Mouse (Mus musculus): ENCODE measurements around the gene Six3. TPM values are rescaled to one million over a fixed set of nuclear protein-coding genes. Genes with fewer than 3 reads are reported as not detected.

The Six3 gene
- total RNA-seq, 1 experiment from 2014 or later = not detected

- ATAC-seq (replicated peaks; ENCODE audit: insufficient number of reproducible peaks, low FRiP score, low TSS enrichment, poor library complexity, severe bottlenecking) = no peak
Measured at GRCm38 (mm10) chr17:85610393-85611115, 2.9 kb upstream of the Six3 start.

GRCm38 (mm10) chr17:85611521-85612515, 1.6 kb upstream of the Six3 start:
- ATAC-seq (replicated peaks; ENCODE audit: insufficient number of reproducible peaks, low FRiP score, low TSS enrichment, poor library complexity, severe bottlenecking) = no peak

GRCm38 (mm10) chr17:85612526-85613265, 712 bp upstream of the Six3 start:
- ATAC-seq (replicated peaks; ENCODE audit: insufficient number of reproducible peaks, low FRiP score, low TSS enrichment, poor library complexity, severe bottlenecking) = no peak

- ATAC-seq (replicated peaks; ENCODE audit: insufficient number of reproducible peaks, low FRiP score, low TSS enrichment, poor library complexity, severe bottlenecking) = no peak
Measured at GRCm38 (mm10) chr17:85614011-85614721, 758 bp downstream of the Six3 start.

- ATAC-seq (replicated peaks; ENCODE audit: insufficient number of reproducible peaks, low FRiP score, low TSS enrichment, poor library complexity, severe bottlenecking) = no peak
Measured at GRCm38 (mm10) chr17:85614722-85615331, 1.4 kb downstream of the Six3 start.

GRCm38 (mm10) chr17:85615586-85615985, 2.2 kb downstream of the Six3 start:
- no peak for ATAC-seq (replicated peaks; ENCODE audit: insufficient number of reproducible peaks, low FRiP score, low TSS enrichment, poor library complexity, severe bottlenecking)

GRCm38 (mm10) chr17:85616526-85617500, 3.4 kb downstream of the Six3 start:
- no peak for ATAC-seq (replicated peaks; ENCODE audit: insufficient number of reproducible peaks, low FRiP score, low TSS enrichment, poor library complexity, severe bottlenecking)

GRCm38 (mm10) chr17:85617566-85618358, 4.4 kb downstream of the Six3 start:
- no peak for ATAC-seq (replicated peaks; ENCODE audit: insufficient number of reproducible peaks, low FRiP score, low TSS enrichment, poor library complexity, severe bottlenecking)

GRCm38 (mm10) chr17:85618359-85619112, 5.1 kb downstream of the Six3 start:
- no peak for ATAC-seq (replicated peaks; ENCODE audit: insufficient number of reproducible peaks, low FRiP score, low TSS enrichment, poor library complexity, severe bottlenecking)

GRCm38 (mm10) chr17:85619113-85620085, 6.0 kb downstream of the Six3 start:
- ATAC-seq (replicated peaks; ENCODE audit: insufficient number of reproducible peaks, low FRiP score, low TSS enrichment, poor library complexity, severe bottlenecking) = no peak

GRCm38 (mm10) chr17:85620086-85620481, 6.7 kb downstream of the Six3 start:
- no peak for ATAC-seq (replicated peaks; ENCODE audit: insufficient number of reproducible peaks, low FRiP score, low TSS enrichment, poor library complexity, severe bottlenecking)

GRCm38 (mm10) chr17:85620680-85621504, 7.5 kb downstream of the Six3 start:
- ATAC-seq (replicated peaks; ENCODE audit: insufficient number of reproducible peaks, low FRiP score, low TSS enrichment, poor library complexity, severe bottlenecking) = no peak

GRCm38 (mm10) chr17:85621505-85622310, 8.3 kb downstream of the Six3 start:
- no peak for ATAC-seq (replicated peaks; ENCODE audit: insufficient number of reproducible peaks, low FRiP score, low TSS enrichment, poor library complexity, severe bottlenecking)

All from monocyte, adult 5-6 weeks (primary cell).